Mouse (Mus musculus) C2C12 (cell line): Measurements from ENCODE around the gene Zfp607b. TPM values are rescaled to one million over a fixed set of nuclear protein-coding genes. Genes with fewer than 3 reads are reported as not detected.

Source experiments
- H3K27me3 ChIP-seq: one replicate; pipeline ENCODE4 v1.6.1; 2011; ENCODE audit not compliant: control insufficient read depth, insufficient read depth, insufficient read length
- H3K36me3 ChIP-seq: one replicate; pipeline ENCODE4 v1.6.1; 2011; ENCODE audit not compliant: control insufficient read depth, insufficient read depth
- H3K4me3 ChIP-seq: one replicate; pipeline ENCODE4 v1.5.1; 2011; ENCODE audit warnings: mild to moderate bottlenecking, control low read depth; ENCODE audit not compliant: poor library complexity, insufficient read depth, severe bottlenecking
- H3K79me2 ChIP-seq: one replicate; pipeline ENCODE4 v1.6.1; 2011; ENCODE audit not compliant: control insufficient read depth, insufficient read depth
- H3K79me3 ChIP-seq: one replicate; pipeline ENCODE4 v1.6.1; 2011; ENCODE audit warnings: low read depth, control low read depth
- H3ac ChIP-seq: one replicate; pipeline ENCODE3; 2011; ENCODE audit warnings: low read depth; ENCODE audit not compliant: control insufficient read depth, insufficient read length
- CEBPB ChIP-seq: IDR thresholded peaks from one replicate; pipeline ENCODE4 v1.6.1; 2011; ENCODE audit warnings: low read depth, mild to moderate bottlenecking, control low read depth, moderate library complexity
- CTCF ChIP-seq: IDR thresholded peaks from one replicate; pipeline ENCODE4 v1.5.1; 2011; ENCODE audit not compliant: control insufficient read depth, insufficient read depth, insufficient read length
- FOSL1 ChIP-seq: IDR thresholded peaks from one replicate; pipeline ENCODE4 v1.8.0; 2011; ENCODE audit warnings: mild to moderate bottlenecking, low read length; ENCODE audit not compliant: poor library complexity, insufficient read depth, severe bottlenecking
- MAX ChIP-seq: IDR thresholded peaks from one replicate; pipeline ENCODE4 v1.6.1; 2011; ENCODE audit warnings: mild to moderate bottlenecking, control low read depth
- MYOD1 ChIP-seq: IDR thresholded peaks from one replicate; pipeline ENCODE4 v1.6.1; 2011; ENCODE audit warnings: low read depth; ENCODE audit not compliant: control insufficient read depth, insufficient read length
- MYOG ChIP-seq: IDR thresholded peaks from one replicate; pipeline ENCODE4 v1.6.1; 2011; ENCODE audit not compliant: control insufficient read depth, insufficient read length; ENCODE audit errors: extremely low read depth
- USF1 ChIP-seq: IDR thresholded peaks from one replicate; pipeline ENCODE4 v1.6.1; 2011; ENCODE audit warnings: low read depth, mild to moderate bottlenecking, control low read depth, moderate library complexity
- polyA plus RNA-seq: library from polyadenylated mRNA; unstranded; fragments of >200 nt; fragmentation: generic; extraction: Trizol; gene quantifications from one replicate; pipeline ENCODE4 v1.2.1, GENCODE M21; 2012; ENCODE audit warnings: missing spikeins

Gene Zfp607b
- polyA plus RNA-seq, 1 experiment, result 0.75 TPM

DNA sequence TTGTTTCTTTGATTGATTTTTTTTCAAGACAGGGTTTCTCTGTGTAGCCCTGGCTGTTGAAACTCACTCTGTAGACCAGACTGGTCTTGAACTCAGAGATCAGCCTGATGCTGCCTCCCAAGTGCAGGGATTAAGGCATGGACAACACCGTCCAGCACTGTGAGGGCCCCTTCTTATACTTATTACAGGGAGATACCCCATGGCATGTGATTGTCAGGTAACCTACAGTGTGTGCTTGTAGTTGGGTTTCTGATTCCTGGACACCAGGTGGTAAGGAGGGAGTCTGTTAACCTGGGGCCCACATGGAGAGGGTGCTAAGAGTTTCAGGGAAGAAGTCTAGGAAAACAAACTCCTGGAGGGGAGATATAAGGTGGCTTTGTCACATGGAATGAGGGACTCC, 2.1 kb upstream of the Zfp607b start:
- Histone ChIP-seq H3K36me3 (no peaks in the 10 kb centered on the region), H3K79me2 (no peaks in the 10 kb centered on the region), H3K79me3 (no peaks in the 10 kb centered on the region), H3K27me3 (no peaks in the 10 kb centered on the region), H3ac (no peak overlapping the region), H3K4me3 (no peak overlapping the region)
- TF ChIP-seq MAX, result no peak
- no peak for TF ChIP-seq CEBPB
- no peak for TF ChIP-seq MYOG
- TF ChIP-seq CTCF, result no peak
- no peak for TF ChIP-seq FOSL1
- TF ChIP-seq USF1, result no peak
- no peak for TF ChIP-seq MYOD1

- no peaks in the 10 kb centered on the region for H3K27me3 ChIP-seq
- H3K79me3 ChIP-seq, result no peaks in the 10 kb centered on the region
- H3K4me3 ChIP-seq, result no peak overlapping the region
- no peak for TF ChIP-seq MAX
- no peak for TF ChIP-seq CTCF
- TF ChIP-seq CEBPB, result no peak
- TF ChIP-seq MYOG, result no peak
- no peak for TF ChIP-seq MYOD1
- no peak for TF ChIP-seq USF1
- TF ChIP-seq FOSL1, result no peak
- H3K79me2 ChIP-seq, result no peaks in the 10 kb centered on the region
- H3ac ChIP-seq, result no peak overlapping the region
- no peaks in the 10 kb centered on the region for H3K36me3 ChIP-seq
Measured at GRCm38 (mm10) chr7:27687836-27688235, 1.3 kb upstream of the Zfp607b start.

- H3K79me2 ChIP-seq, result no peaks in the 10 kb centered on the region
- no peaks in the 10 kb centered on the region for H3K36me3 ChIP-seq
- H3K79me3 ChIP-seq, result no peaks in the 10 kb centered on the region
- H3K27me3 ChIP-seq, result no peaks in the 10 kb centered on the region
- TF ChIP-seq MYOD1 (no peak), CTCF (no peak), MAX (no peak), USF1 (no peak), MYOG (no peak), FOSL1 (no peak)
- H3ac ChIP-seq, result no peak overlapping the region
- peak overlapping the region; percentile 30 for H3K4me3 ChIP-seq
Measured at GRCm38 (mm10) chr7:27688246-27688788, 823 bp upstream of the Zfp607b start.

DNA sequence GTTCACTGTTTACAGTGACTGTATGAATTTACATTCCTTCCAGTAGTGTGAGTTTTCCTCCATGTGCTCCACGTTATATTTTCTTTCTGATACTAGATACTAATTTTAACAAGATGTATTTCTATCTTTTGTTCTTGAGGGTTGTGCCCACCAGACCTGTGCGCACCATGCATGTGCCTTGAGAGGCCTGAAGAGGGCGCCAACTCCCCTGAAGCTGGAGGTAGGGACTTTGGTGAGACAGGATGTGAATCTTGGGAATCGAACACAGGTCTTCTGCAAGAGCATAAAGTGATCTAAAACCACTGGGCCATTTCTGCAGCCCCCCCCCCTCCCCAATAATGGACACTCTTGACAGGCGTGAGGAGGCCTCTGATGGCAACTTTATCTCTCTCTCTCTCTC, 1.9 kb downstream of the Zfp607b start:
- Histone ChIP-seq H3K4me3 (no peak overlapping the region), H3K79me2 (no peaks in the 10 kb centered on the region), H3ac (no peak overlapping the region), H3K27me3 (no peaks in the 10 kb centered on the region), H3K36me3 (no peaks in the 10 kb centered on the region), H3K79me3 (no peaks in the 10 kb centered on the region)
- peak; percentile 42 for TF ChIP-seq CTCF
- no peak for TF ChIP-seq FOSL1

DNA sequence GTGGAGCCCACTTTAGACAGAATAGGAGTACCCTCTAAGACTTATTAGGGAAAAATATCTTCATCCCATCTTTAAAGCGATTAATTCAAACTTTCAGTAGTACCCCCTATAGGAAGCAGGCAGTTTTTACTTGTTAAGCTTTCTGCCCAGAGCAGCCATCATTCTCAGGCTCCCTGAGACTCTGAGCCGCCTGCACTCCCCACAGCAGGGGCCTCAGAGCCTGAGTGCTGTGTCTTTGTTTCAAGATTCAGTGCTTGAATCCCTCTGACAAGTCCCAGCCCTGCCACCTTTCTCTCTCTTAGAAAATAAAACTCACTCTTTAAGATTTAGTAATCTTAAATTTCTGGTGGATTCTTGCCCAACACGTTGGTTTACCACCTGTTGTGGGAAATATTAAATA, 7.6 kb downstream of the Zfp607b start:
- TF ChIP-seq FOSL1, result no peak
- TF ChIP-seq MYOG, result no peak
- no peak overlapping the region for H3K4me3 ChIP-seq
- no peaks in the 10 kb centered on the region for H3K27me3 ChIP-seq
- H3ac ChIP-seq, result no peak overlapping the region
- H3K79me2 ChIP-seq, result no peaks in the 10 kb centered on the region
- no peaks in the 10 kb centered on the region for H3K36me3 ChIP-seq
- no peaks in the 10 kb centered on the region for H3K79me3 ChIP-seq

GRCm38 (mm10) chr7:27710402-27710801, 21.3 kb downstream of the Zfp607b start:
- Histone ChIP-seq H3K4me3 (no peak overlapping the region), H3ac (no peak overlapping the region), H3K79me3 (no peaks in the 10 kb centered on the region), H3K79me2 (no peaks in the 10 kb centered on the region), H3K36me3 (no peaks in the 10 kb centered on the region), H3K27me3 (no peaks in the 10 kb centered on the region)
- no peak for TF ChIP-seq MAX
- TF ChIP-seq CTCF, result no peak
- TF ChIP-seq MYOG, result no peak
- no peak for TF ChIP-seq MYOD1

DNA sequence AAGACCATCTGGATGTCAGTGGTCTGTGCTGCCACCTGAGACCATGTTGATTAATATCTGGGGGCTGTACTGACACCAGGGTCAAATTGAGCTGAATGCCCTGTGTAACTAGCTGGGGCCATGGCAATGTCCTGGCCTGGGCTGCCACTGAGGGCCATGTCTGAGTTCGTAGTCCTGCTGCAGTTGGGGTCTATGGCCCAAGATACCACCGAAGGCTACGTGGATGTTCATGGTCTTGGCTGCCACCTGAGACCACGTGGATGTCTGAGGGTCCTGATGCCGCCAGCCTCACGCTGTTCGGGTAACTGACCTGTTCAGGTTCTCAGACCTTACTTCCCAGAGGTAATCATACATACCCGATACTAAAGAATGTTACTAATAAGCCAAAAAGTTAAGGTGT, 32.8 kb downstream of the Zfp607b start:
- no peaks in the 10 kb centered on the region for H3K79me2 ChIP-seq
- no peaks in the 10 kb centered on the region for H3K27me3 ChIP-seq
- TF ChIP-seq FOSL1, result no peak
- TF ChIP-seq USF1, result no peak
- H3K79me3 ChIP-seq, result no peaks in the 10 kb centered on the region
- no peak overlapping the region for H3ac ChIP-seq
- no peaks in the 10 kb centered on the region for H3K36me3 ChIP-seq
- no peak overlapping the region for H3K4me3 ChIP-seq
